Mouse (Mus musculus): ENCODE data around the gene Ripor1. TPM values are rescaled to one million over a fixed set of nuclear protein-coding genes. Genes with fewer than 3 reads are reported as not detected.

The Ripor1 gene
- polyA plus RNA-seq, 1 experiment from 2014 or later = 12.9 TPM

DNA sequence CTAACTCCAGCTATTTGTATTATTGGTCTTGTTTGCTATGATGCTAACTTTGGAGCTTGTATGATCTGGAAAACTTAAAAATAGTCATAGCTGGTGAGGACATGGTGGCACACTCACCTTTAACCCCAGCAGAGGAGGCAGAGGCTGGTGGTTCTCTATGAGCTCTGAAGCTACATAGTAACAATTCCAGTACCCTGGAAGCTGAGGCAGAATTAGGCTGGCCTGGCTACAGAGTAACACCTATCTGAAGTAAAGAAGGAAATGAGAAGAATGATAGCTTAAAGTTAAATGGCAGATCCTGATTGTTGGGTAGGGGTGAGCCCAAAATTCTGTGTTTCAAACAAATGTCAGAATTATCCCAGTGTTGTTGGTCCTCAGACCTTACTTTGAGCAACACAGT lies 52.6 kb downstream of the Ripor1 start:
- Histone ChIP-seq H3K9ac (ENCODE audit: low read length) (no peak overlapping the region), H3K27ac (ENCODE audit: low read depth, low read length) (no peak overlapping the region), H3K27me3 (ENCODE audit: control insufficient read depth, insufficient read depth, low read length) (no peaks in the 10 kb centered on the region), H3K4me2 (no peak overlapping the region), H3K9me3 (ENCODE audit: control insufficient read depth, low read length) (no peaks in the 10 kb centered on the region), H3K4me1 (ENCODE audit: control insufficient read depth, insufficient read depth, low read length) (no peaks in the 10 kb centered on the region), H3K4me3 (ENCODE audit: low read depth, low read length) (no peak overlapping the region), H3K36me3 (ENCODE audit: control insufficient read depth, insufficient read depth, low read length) (peaks cover 3% of the 10 kb centered on the region; the same call in 1 of the 2 replicates)
- ATAC-seq (ENCODE audit: low FRiP score) = no peak
- no peak for DNase-seq (ENCODE audit: low spot score, missing footprints)

DNA sequence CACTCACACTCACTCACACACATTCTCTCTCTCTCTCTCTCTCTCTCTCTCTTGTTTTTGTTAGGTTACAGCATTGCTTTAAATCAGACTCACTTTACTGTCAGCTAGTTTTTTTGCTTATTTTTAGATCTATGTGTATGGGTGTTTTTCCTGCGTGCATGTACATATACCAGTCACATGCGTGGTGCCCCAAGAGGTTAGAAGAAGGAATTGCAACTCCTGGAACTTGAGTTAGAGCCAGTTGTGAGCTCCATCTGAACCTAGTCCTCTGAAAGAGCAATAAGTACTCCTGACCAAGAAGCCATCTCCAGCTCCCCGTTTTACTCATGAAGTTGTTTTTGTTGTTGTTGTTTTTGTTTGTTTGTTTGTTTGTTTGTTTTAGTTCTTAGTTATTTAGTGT lies 56.1 kb downstream of the Ripor1 start:
- peaks cover 11% of the 10 kb centered on the region for H3K36me3 ChIP-seq (ENCODE audit: control insufficient read depth, insufficient read depth, low read length)
- no peak overlapping the region for H3K4me2 ChIP-seq
- no peak overlapping the region for H3K4me3 ChIP-seq (ENCODE audit: low read depth, low read length)
- WGBS = 77% methylated on average over 3 of the region's 3 CpGs
- H3K4me1 ChIP-seq (ENCODE audit: control insufficient read depth, insufficient read depth, low read length) = no peaks in the 10 kb centered on the region
- no peak overlapping the region for H3K27ac ChIP-seq (ENCODE audit: low read depth, low read length)
- H3K27me3 ChIP-seq (ENCODE audit: control insufficient read depth, insufficient read depth, low read length) = no peaks in the 10 kb centered on the region
- no peaks in the 10 kb centered on the region for H3K9me3 ChIP-seq (ENCODE audit: control insufficient read depth, low read length)
- ATAC-seq (ENCODE audit: low FRiP score) (no peak), DNase-seq (ENCODE audit: low spot score, missing footprints) (no peak)
- H3K9ac ChIP-seq (ENCODE audit: low read length) = no peak overlapping the region

MicroRNAs within 50 kb of the gene (microRNA counts, 519-probe panel; counts per million panel counts)
- not detected for microRNA mmu-miR-1966

Small RNA genes within 50 kb of the gene (microRNA-seq; reads per million reads assigned to microRNA genes)
- gene Mir1966 = not detected

Other genes with a start within 250 kb of the Ripor1 start
- 0.55 and 0.61 TPM in 2 replicates for gene Plekhg4, start 232.0 kb upstream of the Ripor1 start, polyA plus RNA-seq (2014; fragmentation: Nextera tagmentation; extraction: Ambion mirVana)
- not detected in 2 replicates for gene Kctd19, start 191.8 kb upstream of the Ripor1 start, polyA plus RNA-seq (2014; fragmentation: Nextera tagmentation; extraction: Ambion mirVana)
- gene Lrrc36, start 191.7 kb upstream of the Ripor1 start, polyA plus RNA-seq (2014; fragmentation: Nextera tagmentation; extraction: Ambion mirVana) = 1.9 and 2.7 TPM in 2 replicates
- 106 and 107 TPM in 2 replicates for gene Tppp3, start 133.7 kb upstream of the Ripor1 start, polyA plus RNA-seq (2014; fragmentation: Nextera tagmentation; extraction: Ambion mirVana)
- gene Zdhhc1, start 108.4 kb upstream of the Ripor1 start, polyA plus RNA-seq (2014; fragmentation: Nextera tagmentation; extraction: Ambion mirVana) = 14.5 and 19.0 TPM in 2 replicates
- gene Hsd11b2, start 86.5 kb upstream of the Ripor1 start, polyA plus RNA-seq (2014; fragmentation: Nextera tagmentation; extraction: Ambion mirVana) = 19.8 and 24.3 TPM in 2 replicates
- gene Atp6v0d1, start 39.2 kb upstream of the Ripor1 start, polyA plus RNA-seq (2014; fragmentation: Nextera tagmentation; extraction: Ambion mirVana) = 121 and 129 TPM in 2 replicates
- 112 and 115 TPM in 2 replicates for gene Ctcf, start 31.3 kb downstream of the Ripor1 start, polyA plus RNA-seq (2014; fragmentation: Nextera tagmentation; extraction: Ambion mirVana)
- gene Agrp, start 32.1 kb downstream of the Ripor1 start, polyA plus RNA-seq (2014; fragmentation: Nextera tagmentation; extraction: Ambion mirVana) = 0.56 and 0.68 TPM in 2 replicates
- 2.1 and 3.3 TPM in 2 replicates for gene Carmil2, start 81.0 kb downstream of the Ripor1 start, polyA plus RNA-seq (2014; fragmentation: Nextera tagmentation; extraction: Ambion mirVana)
- gene Acd, start 95.8 kb downstream of the Ripor1 start, polyA plus RNA-seq (2014; fragmentation: Nextera tagmentation; extraction: Ambion mirVana) = 63.2 and 66.8 TPM in 2 replicates
- gene Pard6a, start 95.9 kb downstream of the Ripor1 start, polyA plus RNA-seq (2014; fragmentation: Nextera tagmentation; extraction: Ambion mirVana) = 22.2 and 26.2 TPM in 2 replicates
- gene 4933405L10Rik, start 102.4 kb downstream of the Ripor1 start, polyA plus RNA-seq (2014; fragmentation: Nextera tagmentation; extraction: Ambion mirVana) = not detected in 2 replicates
- 33.7 and 33.9 TPM in 2 replicates for gene Enkd1, start 103.0 kb downstream of the Ripor1 start, polyA plus RNA-seq (2014; fragmentation: Nextera tagmentation; extraction: Ambion mirVana)
- gene Gfod2, start 153.4 kb downstream of the Ripor1 start, polyA plus RNA-seq (2014; fragmentation: Nextera tagmentation; extraction: Ambion mirVana) = 36.5 and 38.8 TPM in 2 replicates
- gene Ranbp10, start 222.1 kb downstream of the Ripor1 start, polyA plus RNA-seq (2014; fragmentation: Nextera tagmentation; extraction: Ambion mirVana) = 10.9 and 11.2 TPM in 2 replicates
- gene Tsnaxip1, start 222.5 kb downstream of the Ripor1 start, polyA plus RNA-seq (2014; fragmentation: Nextera tagmentation; extraction: Ambion mirVana) = 0.15 and 0.18 TPM in 2 replicates
- gene Cenpt, start 248.0 kb downstream of the Ripor1 start, polyA plus RNA-seq (2014; fragmentation: Nextera tagmentation; extraction: Ambion mirVana) = 58.1 and 60.4 TPM in 2 replicates
- 66.5 and 70.5 TPM in 2 replicates for gene Thap11, start 249.9 kb downstream of the Ripor1 start, polyA plus RNA-seq (2014; fragmentation: Nextera tagmentation; extraction: Ambion mirVana)

Data from midbrain, embryonic 11.5 days (tissue).